Mouse (Mus musculus) CH12.LX (cell line): ENCODE measurements around the gene Ikzf4. TPM values are rescaled to one million over a fixed set of nuclear protein-coding genes. Genes with fewer than 3 reads are reported as not detected.

Experiments used
- DNase-seq: peaks from one replicate; pipeline ENCODE4 v3.0.0-alpha.2; 2013; ENCODE audit errors: extremely low read depth
- H3K27ac ChIP-seq: 2 replicates; pipeline ENCODE4 v1.5.1; 2012; ENCODE audit warnings: low read depth, mild to moderate bottlenecking, control low read depth, moderate library complexity; ENCODE audit not compliant: insufficient read depth
- H3K27me3 ChIP-seq: replicated peaks from 2 replicates; pipeline ENCODE3; 2012; ENCODE audit warnings: inconsistent platforms
- H3K36me3 ChIP-seq, 2 experiments: replicated peaks in 1 of 2; 2 replicates each; pipeline versions ENCODE3 to v1.6.1; 2012; ENCODE audit warnings: inconsistent platforms in 1 of 2, low read length in 1 of 2, mild to moderate bottlenecking in 1 of 2, mixed read lengths in 1 of 2, moderate library complexity in 1 of 2; ENCODE audit not compliant: control insufficient read depth in 1 of 2, insufficient read depth in 1 of 2
- H3K4me1 ChIP-seq, 2 experiments: 2 replicates each; pipeline ENCODE4 v1.6.1; 2012; ENCODE audit warnings: inconsistent platforms in 1 of 2, moderate library complexity in 1 of 2; ENCODE audit not compliant: insufficient read depth in 2 of 2, control insufficient read depth in 1 of 2
- H3K4me2 ChIP-seq: 2 replicates; pipeline ENCODE4 v1.6.1; 2012; ENCODE audit warnings: low read depth, mild to moderate bottlenecking, control low read depth; ENCODE audit not compliant: poor library complexity, insufficient read depth, severe bottlenecking
- H3K4me3 ChIP-seq, 3 experiments: fragments of 150-350 bp in 1 of 3; sonication (generic) in 1 of 3; replicated peaks in 1 of 3; 2 replicates each; pipeline versions ENCODE3 to v1.5.1; 2011 to 2012; ENCODE audit warnings: low read depth in 2 of 3, low read length in 2 of 3, mild to moderate bottlenecking in 2 of 3, moderate library complexity in 2 of 3, control low read depth in 1 of 3, improper control_type of control experiment in 1 of 3, inconsistent platforms in 1 of 3, mixed read lengths in 1 of 3; ENCODE audit not compliant: poor library complexity in 1 of 3
- H3K79me2 ChIP-seq: replicated peaks from 2 replicates; pipeline ENCODE4 v1.6.1; 2012; ENCODE audit warnings: mild to moderate bottlenecking, moderate library complexity; ENCODE audit not compliant: control insufficient read depth, poor library complexity, insufficient read depth, severe bottlenecking; ENCODE audit errors: extremely low read depth
- H3K9ac ChIP-seq: 2 replicates; pipeline ENCODE4 v1.6.1; 2012; ENCODE audit warnings: low read depth, mild to moderate bottlenecking, control low read depth, moderate library complexity; ENCODE audit not compliant: insufficient read depth
- H3K9me3 ChIP-seq: replicated peaks from 2 replicates; pipeline ENCODE3; 2012; ENCODE audit warnings: low read length, inconsistent platforms, mixed read lengths
- CHD1 ChIP-seq: IDR thresholded peaks from 2 replicates; pipeline ENCODE4 v1.6.1; 2012; ENCODE audit warnings: low read depth, low read length, improper control_type of control experiment, inconsistent platforms
- CHD2 ChIP-seq: IDR thresholded peaks from 2 replicates; pipeline ENCODE4 v1.6.1; 2011; ENCODE audit warnings: low read length, improper control_type of control experiment
- CTCF ChIP-seq, 2 experiments: IDR thresholded peaks in 1 of 2; conservative IDR thresholded peaks in 1 of 2; 2 replicates each; pipeline ENCODE4 v1.5.1; 2011 to 2012; ENCODE audit warnings: low read depth in 2 of 2, low read length in 2 of 2, improper control_type of control experiment in 1 of 2, inconsistent platforms in 1 of 2, mild to moderate bottlenecking in 1 of 2, moderate library complexity in 1 of 2
- EP300 ChIP-seq: IDR thresholded peaks from 2 replicates; pipeline ENCODE4 v1.6.1; 2011; ENCODE audit warnings: low read length, improper control_type of control experiment
- ETS1 ChIP-seq: conservative IDR thresholded peaks from 2 replicates; pipeline ENCODE4 v1.6.1; 2012; ENCODE audit warnings: low read depth, mild to moderate bottlenecking, inconsistent platforms, low read length, improper control_type of control experiment, moderate library complexity
- GABPA ChIP-seq: IDR thresholded peaks from 2 replicates; pipeline ENCODE4 v1.6.1; 2012; ENCODE audit warnings: low read depth, low read length, improper control_type of control experiment, inconsistent platforms; ENCODE audit not compliant: insufficient replicate concordance
- HCFC1 ChIP-seq: IDR thresholded peaks from 2 replicates; pipeline ENCODE4 v1.6.1; 2012; ENCODE audit warnings: low read depth, mild to moderate bottlenecking, inconsistent platforms, low read length, improper control_type of control experiment
- JUN ChIP-seq: IDR thresholded peaks from 2 replicates; pipeline ENCODE4 v1.6.1; 2011; ENCODE audit warnings: low read depth, mild to moderate bottlenecking, low read length, improper control_type of control experiment, moderate library complexity; ENCODE audit not compliant: insufficient read depth
- JUND ChIP-seq: conservative IDR thresholded peaks from 2 replicates; pipeline ENCODE4 v1.6.1; 2011; ENCODE audit warnings: low read depth, low read length, improper control_type of control experiment
- KAT2A ChIP-seq: IDR thresholded peaks from 2 replicates; pipeline ENCODE4 v1.6.1; 2012; ENCODE audit warnings: low read length, improper control_type of control experiment, inconsistent platforms; ENCODE audit not compliant: insufficient replicate concordance
- MAX ChIP-seq: IDR thresholded peaks from 2 replicates; pipeline ENCODE4 v1.6.1; 2011; ENCODE audit warnings: low read length, improper control_type of control experiment
- MXI1 ChIP-seq: IDR thresholded peaks from 2 replicates; pipeline ENCODE4 v1.6.1; 2011; ENCODE audit warnings: mild to moderate bottlenecking, low read depth, low read length, improper control_type of control experiment
- MYC ChIP-seq: IDR thresholded peaks from 2 replicates; pipeline ENCODE4 v1.6.1; 2011; ENCODE audit warnings: low read depth, mild to moderate bottlenecking, improper control_type of control experiment, low read length
- POLR2A ChIP-seq: IDR thresholded peaks from 2 replicates; pipeline ENCODE4 v1.6.1; 2011; ENCODE audit warnings: low read depth, mild to moderate bottlenecking, improper control_type of control experiment, low read length
- RAD21 ChIP-seq: IDR thresholded peaks from 2 replicates; pipeline ENCODE4 v1.6.1; 2011; ENCODE audit warnings: low read depth, mild to moderate bottlenecking, low read length, improper control_type of control experiment, moderate library complexity
- SMC3 ChIP-seq: IDR thresholded peaks from 2 replicates; pipeline ENCODE4 v1.6.1; 2011; ENCODE audit warnings: low read depth, low read length, improper control_type of control experiment
- TCF12 ChIP-seq: IDR thresholded peaks from 2 replicates; pipeline ENCODE4 v1.6.1; 2014; ENCODE audit warnings: low read depth, mild to moderate bottlenecking, inconsistent platforms, low read length, improper control_type of control experiment
- USF1 ChIP-seq: IDR thresholded peaks from 2 replicates; pipeline ENCODE4 v1.6.1; 2014; ENCODE audit warnings: low read depth, mild to moderate bottlenecking, inconsistent platforms, low read length, improper control_type of control experiment
- USF2 ChIP-seq: conservative IDR thresholded peaks from 2 replicates; pipeline ENCODE4 v1.6.1; 2011; ENCODE audit warnings: low read depth, low read length, improper control_type of control experiment
- ZMIZ1 ChIP-seq: IDR thresholded peaks from 2 replicates; pipeline ENCODE4 v1.6.1; 2012; ENCODE audit warnings: low read depth, mild to moderate bottlenecking, inconsistent platforms, low read length, improper control_type of control experiment
- dilution Hi-C: fragments of 300-500 bp; cut with MboI; formaldehyde crosslinking; loops from 2 replicates; pipeline ENCODE4 v1.14.3; 2020; ENCODE audit warnings: low sequenced_read_pairs; ENCODE audit not compliant: extremely low pct_unique_long_range_greater_than_20kb, extremely low pct_ligation_motif_present
- in situ Hi-C: fragments of 300-500 bp; cut with MboI; formaldehyde crosslinking; loops from 3 replicates; pipeline ENCODE4 v1.14.3; 2019; ENCODE audit warnings: low sequenced_read_pairs, low pct_ligation_motif_present, low pct_unique_long_range_greater_than_20kb, mixed read lengths
- polyA plus RNA-seq: library from polyadenylated mRNA; unstranded; fragments of >175 nt; gene quantifications from 2 replicates; pipeline ENCODE4 v1.2.1, GENCODE M21; 2012; ENCODE audit warnings: low read depth; ENCODE audit not compliant: insufficient read length
- total RNA-seq, 2 experiments: library from RNA; depleted of rRNA; stranded (reverse); fragments of 300-350 nt in 1 of 2; fragments of >200 nt in 1 of 2; gene quantifications; 2 replicates each; pipeline ENCODE4 v1.2.3; 2012 to 2014

Ikzf4 gene
- total and polyA plus RNA-seq, 3 experiments = 0.08 to 1.5 (median 0.09) TPM

GRCm38 (mm10) chr10:128665806-128666205 lies 20.0 kb upstream of the Ikzf4 start:
- dilution Hi-C loops (no loop called here), in situ Hi-C loops (no loop called here)
- no peak for DNase-seq

GRCm38 (mm10) chr10:128665307-128665706 lies 19.5 kb upstream of the Ikzf4 start:
- dilution Hi-C loops = no loop called here
- Histone ChIP-seq H3K36me3 (no peaks in the 10 kb centered on the region), H3K4me3 (no peak overlapping the region), H3K9me3 (no peaks in the 10 kb centered on the region), H3K79me2 (no peaks in the 10 kb centered on the region), H3K27me3 (peaks cover 2% of the 10 kb centered on the region), H3K4me1 (peaks cover 6 to 22% of the 10 kb centered on the region in 2 experiments), H3K27ac (no peak overlapping the region), H3K9ac (no peak overlapping the region), H3K4me2 (no peak overlapping the region)
- TF ChIP-seq MYC (no peak), ZMIZ1 (no peak), KAT2A (no peak), USF1 (no peak), CHD2 (no peak), JUN (no peak), CTCF (conservative IDR thresholded peaks at IDR 0.05 in 1 of 2, IDR thresholded peaks at IDR 0.05 in 1 of 2; ENCODE audit: low read depth in 2 of 2, low read length in 2 of 2) (no peak), SMC3 (no peak), GABPA (no peak), USF2 (no peak), CHD1 (no peak), TCF12 (no peak), MAX (no peak), RAD21 (no peak)
- DNase-seq = no peak
- in situ Hi-C loops = no loop called here

More at GRCm38 (mm10) chr10:128665806-128666205, 20.0 kb upstream of the Ikzf4 start:
- no peak overlapping the region for H3K4me2 ChIP-seq
- no peaks in the 10 kb centered on the region for H3K9me3 ChIP-seq
- no peak overlapping the region for H3K27ac ChIP-seq
- no peak for TF ChIP-seq JUND
- no peak for TF ChIP-seq MYC
- no peak for TF ChIP-seq JUN
- no peak for TF ChIP-seq ETS1
- TF ChIP-seq GABPA = no peak
- TF ChIP-seq MXI1 = no peak
- no peak for TF ChIP-seq TCF12
- no peak for TF ChIP-seq POLR2A
- no peak for TF ChIP-seq HCFC1
- no peak for TF ChIP-seq EP300
- H3K36me3 ChIP-seq = peaks cover 0 to 5% of the 10 kb centered on the region in 2 experiments
- H3K9ac ChIP-seq = no peak overlapping the region
- peaks cover 2% of the 10 kb centered on the region for H3K27me3 ChIP-seq
- no peaks in the 10 kb centered on the region for H3K79me2 ChIP-seq
- no peak overlapping the region for H3K4me3 ChIP-seq
- peaks cover 11 to 27% of the 10 kb centered on the region in 2 experiments for H3K4me1 ChIP-seq
